In genomic region chr15:103343008-103343407, GRCm38 (mm10) we compare ENCODE assay signal across 18 mouse cellular contexts. TPM values are rescaled to one million over a fixed set of nuclear protein-coding genes. Genes with fewer than 3 reads are reported as not detected.
"Had no signal": no experiment of that assay in that cellular context is flagged by ENCODE, and none has a peak within 500 bp of the region (broad histone marks: within the 10 kb centered on the region; RNA-seq: fewer than 3 reads in every experiment).

No protein-coding gene starts in this region.

- H3K27ac ChIP-seq: heart, adult 2 months; heart, embryonic 13.5 days; hindbrain, embryonic 13.5 days; hindbrain, embryonic 15.5 days; hindbrain, postnatal 0 days; kidney, embryonic 15.5 days; kidney, postnatal 0 days; limb, embryonic 13.5 days; limb, embryonic 15.5 days; liver, embryonic 13.5 days had no signal

- ATAC-seq: intestine, embryonic 16.5 days had no signal

- H3K27me3 ChIP-seq: hindbrain, embryonic 15.5 days had no signal

- H3K36me3 ChIP-seq: hindbrain, embryonic 13.5 days; hindbrain, embryonic 15.5 days had no signal

- H3K9ac ChIP-seq: forebrain, postnatal 0 days; heart, embryonic 13.5 days; hindbrain, embryonic 13.5 days; hindbrain, embryonic 15.5 days; kidney, embryonic 15.5 days; limb, embryonic 13.5 days; limb, embryonic 15.5 days; liver, embryonic 13.5 days had no signal

- H3K4me2 ChIP-seq: heart, embryonic 11.5 days; heart, embryonic 13.5 days; hindbrain, embryonic 13.5 days; hindbrain, embryonic 15.5 days; kidney, embryonic 15.5 days; limb, embryonic 13.5 days; limb, embryonic 15.5 days; liver, embryonic 13.5 days had no signal

- H3K4me3 ChIP-seq: heart, adult 2 months; heart, embryonic 13.5 days; hindbrain, embryonic 13.5 days; hindbrain, embryonic 15.5 days; kidney, embryonic 15.5 days; limb, embryonic 13.5 days; limb, embryonic 15.5 days; liver, embryonic 13.5 days had no signal

- H3K9me3 ChIP-seq: heart, embryonic 13.5 days; hindbrain, embryonic 13.5 days; hindbrain, embryonic 15.5 days; kidney, embryonic 15.5 days; limb, embryonic 13.5 days; limb, embryonic 15.5 days; liver, embryonic 13.5 days had no signal

RNA-seq across cellular contexts. Expression of gene Gpr84, which starts 32.6 kb away (rescaled TPM):
- total RNA-seq: gastrocnemius, adult 18-20 months; gastrocnemius, adult 8-10 months; gastrocnemius, postnatal 14 days; gastrocnemius, postnatal 36 days; heart, adult 2 months; heart, postnatal 25 days had no signal
